Mouse (Mus musculus): ENCODE results near the gene Sec24c.
A peak's percentile ranks its signal among the peaks of the same experiment; 100 is the strongest.
"Not testable (repeated sequence)": the region's sequence is repeated elsewhere in the genome, so short reads cannot be mapped to it uniquely, and the experiment has no call there.

Gene Sec24c

GRCm38 (mm10) chr14:20674064-20674833 is at the start of gene Sec24c:
Gene Sec24c (plus strand): TSS chr14:20674308.
- peak; percentile 99 for DNase-seq (ENCODE audit: extremely low spot score, low read depth, low spot score)

GRCm38 (mm10) chr14:20626447-20626846 is 47.7 kb upstream of the Sec24c start:
- no peak for DNase-seq (ENCODE audit: extremely low spot score, low read depth, low spot score)

GRCm38 (mm10) chr14:20626971-20627370 is 47.1 kb upstream of the Sec24c start:
- DNase-seq (ENCODE audit: extremely low spot score, low read depth, low spot score) = no peak

- DNase-seq (ENCODE audit: extremely low spot score, low read depth, low spot score) = no peak
Measured at GRCm38 (mm10) chr14:20631253-20631652, 42.9 kb upstream of the Sec24c start.

GRCm38 (mm10) chr14:20635546-20635945 is 38.6 kb upstream of the Sec24c start:
- no peak for DNase-seq (ENCODE audit: extremely low spot score, low read depth, low spot score)

- not testable (repeated sequence) for DNase-seq (ENCODE audit: extremely low spot score, low read depth, low spot score)
Measured at GRCm38 (mm10) chr14:20636968-20637367, 37.1 kb upstream of the Sec24c start.

- no peak for DNase-seq (ENCODE audit: extremely low spot score, low read depth, low spot score)
Measured at GRCm38 (mm10) chr14:20637818-20638574, 36.1 kb upstream of the Sec24c start.

GRCm38 (mm10) chr14:20638702-20639101 is 35.4 kb upstream of the Sec24c start:
- no peak for DNase-seq (ENCODE audit: extremely low spot score, low read depth, low spot score)

- no peak for DNase-seq (ENCODE audit: extremely low spot score, low read depth, low spot score)
Measured at GRCm38 (mm10) chr14:20639918-20640619, 34.0 kb upstream of the Sec24c start.

GRCm38 (mm10) chr14:20640644-20641437 is 33.3 kb upstream of the Sec24c start, which contains the start of gene Usp54:
Gene Usp54 (minus strand): TSS chr14:20641063.
- DNase-seq (ENCODE audit: extremely low spot score, low read depth, low spot score) = peak; percentile 96

GRCm38 (mm10) chr14:20641438-20641875 is 32.7 kb upstream of the Sec24c start:
- DNase-seq (ENCODE audit: extremely low spot score, low read depth, low spot score) = no peak

GRCm38 (mm10) chr14:20645547-20645946 is 28.6 kb upstream of the Sec24c start:
- no peak for DNase-seq (ENCODE audit: extremely low spot score, low read depth, low spot score)

- no peak for DNase-seq (ENCODE audit: extremely low spot score, low read depth, low spot score)
Measured at GRCm38 (mm10) chr14:20646381-20646780, 27.7 kb upstream of the Sec24c start.

GRCm38 (mm10) chr14:20651000-20651399 is 23.1 kb upstream of the Sec24c start:
- DNase-seq (ENCODE audit: extremely low spot score, low read depth, low spot score) = no peak

GRCm38 (mm10) chr14:20651722-20652256 is 22.3 kb upstream of the Sec24c start:
- no peak for DNase-seq (ENCODE audit: extremely low spot score, low read depth, low spot score)

GRCm38 (mm10) chr14:20654690-20655421 is 19.3 kb upstream of the Sec24c start:
- DNase-seq (ENCODE audit: extremely low spot score, low read depth, low spot score) = no peak

- no peak for DNase-seq (ENCODE audit: extremely low spot score, low read depth, low spot score)
Measured at GRCm38 (mm10) chr14:20655731-20656130, 18.4 kb upstream of the Sec24c start.

- DNase-seq (ENCODE audit: extremely low spot score, low read depth, low spot score) = no peak
Measured at GRCm38 (mm10) chr14:20656361-20656760, 17.7 kb upstream of the Sec24c start, which contains the start of gene Myoz1. Gene Myoz1 (minus strand): TSS chr14:20656540.

- no peak for DNase-seq (ENCODE audit: extremely low spot score, low read depth, low spot score)
Measured at GRCm38 (mm10) chr14:20658326-20658725, 15.8 kb upstream of the Sec24c start.

- DNase-seq (ENCODE audit: extremely low spot score, low read depth, low spot score) = no peak
Measured at GRCm38 (mm10) chr14:20658902-20659301, 15.2 kb upstream of the Sec24c start.
